Mouse (Mus musculus): ENCODE results near the gene Traf3ip2.

DNA sequence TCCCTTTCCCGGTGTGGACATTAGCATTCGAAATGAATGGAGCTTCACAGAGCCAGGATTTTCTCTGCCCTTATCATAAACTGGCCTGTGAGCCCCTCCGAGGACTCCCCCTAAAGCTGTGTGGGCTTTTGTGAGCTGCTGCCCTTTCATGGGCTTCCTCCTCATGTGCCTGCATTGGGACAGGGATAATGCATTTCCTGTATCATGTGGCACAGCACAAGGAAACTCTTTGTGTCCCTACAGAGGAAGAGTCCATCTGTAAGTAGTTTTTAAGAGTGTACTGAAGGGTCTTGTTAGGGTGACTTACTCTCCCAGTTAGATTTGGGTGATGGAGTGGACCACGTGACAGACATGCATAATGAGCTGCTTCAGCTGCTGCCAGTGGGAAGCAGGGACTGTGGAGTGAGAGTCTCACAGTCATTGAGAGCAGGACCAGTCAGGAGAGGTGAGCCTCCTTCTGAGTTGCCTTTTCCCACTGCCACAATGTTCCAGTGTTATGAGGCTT is 59.9 kb downstream of the Traf3ip2 start:
- TF ChIP-seq CTCF (IDR thresholded peaks at IDR 0.05; ENCODE audit: low read depth, low read length) (no peak), POLR2A (IDR thresholded peaks at IDR 0.05; ENCODE audit: extremely low read depth, insufficient read depth, low read length) (no peak)
